Mouse (Mus musculus): ENCODE data around the gene Nrcam. TPM values are rescaled to one million over a fixed set of nuclear protein-coding genes. Genes with fewer than 3 reads are reported as not detected.

Nrcam gene
- polyA plus RNA-seq, 2 experiments = 0.06 to 0.23 TPM

DNA sequence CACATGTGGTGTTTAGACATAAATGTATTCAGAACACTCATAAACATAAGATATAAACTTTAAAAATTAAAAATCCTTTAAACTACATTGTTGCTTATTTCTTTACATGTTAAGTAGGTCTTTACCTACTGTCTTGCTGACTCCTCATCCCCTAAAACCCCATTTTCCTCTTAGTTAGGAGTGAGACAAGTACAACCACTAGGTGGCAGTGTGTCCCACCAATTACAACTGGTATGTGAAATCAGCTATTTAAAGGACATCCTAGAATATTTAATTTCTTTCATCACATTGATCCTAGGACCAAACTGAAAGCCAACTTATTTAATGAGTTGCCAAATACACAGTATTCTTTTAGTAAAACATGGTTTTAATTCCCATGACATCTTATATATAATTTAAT lies 36.4 kb upstream of the Nrcam start:
- no peak for ATAC-seq (ENCODE audit: insufficient read depth)
- Histone ChIP-seq H3K4me3 (ENCODE audit: insufficient read depth in 1 of 2, low read depth in 2 of 2, low read length in 2 of 2) (no peak overlapping the region), H3K4me1 (replicated peaks; ENCODE audit: control insufficient read depth in 2 of 2, insufficient read depth in 2 of 2, low read length in 1 of 2) (no peaks in the 10 kb centered on the region), H3K4me2 (ENCODE audit: low read depth) (no peak overlapping the region), H3K9me3 (ENCODE audit: control insufficient read depth, low read length) (no peaks in the 10 kb centered on the region), H3K27ac (no peak overlapping the region), H3K9ac (replicated peaks) (no peak overlapping the region), H3K36me3 (replicated peaks; ENCODE audit: control insufficient read depth, insufficient read depth, low read depth) (no peaks in the 10 kb centered on the region; the same call in 1 of the 2 replicates), H3K27me3 (ENCODE audit: control insufficient read depth, insufficient read depth, low read length) (no peaks in the 10 kb centered on the region)
- TF ChIP-seq CTCF (IDR thresholded peaks at IDR 0.05; ENCODE audit: low read depth) (peak; percentile 76), EP300 (IDR thresholded peaks at IDR 0.05; ENCODE audit: low read depth) (no peak)
- DNase-seq (ENCODE audit: low read depth in 3 of 3, low spot score in 3 of 3) = peak; percentile 35 to 42 (median 42)

DNA sequence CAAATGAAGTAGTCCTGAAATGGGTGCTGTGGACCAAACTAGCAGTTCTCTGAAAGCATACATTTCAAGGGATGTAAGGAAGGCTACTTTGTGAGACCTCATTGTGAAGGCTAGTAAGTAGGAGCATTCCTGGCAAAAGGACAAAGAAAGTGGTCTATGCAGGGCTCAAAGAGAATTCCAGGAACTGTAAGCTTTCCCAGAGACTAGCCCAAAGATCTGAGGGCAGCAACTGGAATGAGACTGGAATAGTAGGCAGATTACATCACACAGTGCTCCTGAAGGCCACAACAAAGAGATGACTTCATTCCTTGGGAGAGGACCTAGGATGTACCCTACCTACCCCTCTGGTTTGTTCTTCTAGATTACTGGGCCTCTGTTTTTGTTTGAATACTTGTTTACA lies 27.9 kb upstream of the Nrcam start:
- no peak overlapping the region for H3K4me2 ChIP-seq (ENCODE audit: low read depth)
- H3K4me3 ChIP-seq (ENCODE audit: insufficient read depth in 1 of 2, low read depth in 2 of 2, low read length in 2 of 2) = no peak overlapping the region
- TF ChIP-seq CTCF (IDR thresholded peaks at IDR 0.05; ENCODE audit: low read depth) = no peak
- no peak for TF ChIP-seq EP300 (IDR thresholded peaks at IDR 0.05; ENCODE audit: low read depth)
- H3K4me1 ChIP-seq (replicated peaks; ENCODE audit: control insufficient read depth in 2 of 2, insufficient read depth in 2 of 2, low read length in 1 of 2) = no peaks in the 10 kb centered on the region
- ATAC-seq (ENCODE audit: insufficient read depth) (no peak), DNase-seq (ENCODE audit: low read depth in 3 of 3, low spot score in 3 of 3) (no peak)
- no peaks in the 10 kb centered on the region for H3K27me3 ChIP-seq (ENCODE audit: control insufficient read depth, insufficient read depth, low read length)
- H3K27ac ChIP-seq = no peak overlapping the region
- H3K9me3 ChIP-seq (ENCODE audit: control insufficient read depth, low read length) = no peaks in the 10 kb centered on the region
- no peak overlapping the region for H3K9ac ChIP-seq (replicated peaks)
- no peaks in the 10 kb centered on the region; the same call in 1 of the 2 replicates for H3K36me3 ChIP-seq (replicated peaks; ENCODE audit: control insufficient read depth, insufficient read depth, low read depth)

DNA sequence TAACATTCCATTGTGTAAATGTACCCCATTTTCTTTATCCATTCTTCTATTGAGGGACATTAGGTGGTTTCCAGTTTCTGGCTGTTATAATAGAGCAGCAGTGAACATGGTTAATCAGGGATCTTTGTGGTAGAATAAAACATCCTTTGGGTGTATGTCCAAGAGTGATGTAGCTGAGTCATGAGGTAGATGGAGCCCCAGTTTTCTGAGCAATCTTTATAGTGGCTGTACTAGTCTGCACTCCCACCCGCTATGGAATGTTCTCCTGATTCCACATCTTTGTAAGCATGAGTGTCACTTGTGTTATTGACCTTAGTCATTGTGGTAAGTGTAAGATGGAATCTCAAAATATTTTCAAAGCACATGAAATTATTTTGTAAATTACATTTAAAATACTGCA lies 24.7 kb upstream of the Nrcam start:
- no peak overlapping the region for H3K4me3 ChIP-seq (ENCODE audit: insufficient read depth in 1 of 2, low read depth in 2 of 2, low read length in 2 of 2)
- no peaks in the 10 kb centered on the region for H3K27me3 ChIP-seq (ENCODE audit: control insufficient read depth, insufficient read depth, low read length)
- peaks cover 3% of the 10 kb centered on the region for H3K36me3 ChIP-seq (replicated peaks; ENCODE audit: control insufficient read depth, insufficient read depth, low read depth)
- no peak overlapping the region for H3K9ac ChIP-seq (replicated peaks)
- H3K4me2 ChIP-seq (ENCODE audit: low read depth) = no peak overlapping the region
- no peak for TF ChIP-seq CTCF (IDR thresholded peaks at IDR 0.05; ENCODE audit: low read depth)
- no peak for TF ChIP-seq EP300 (IDR thresholded peaks at IDR 0.05; ENCODE audit: low read depth)
- H3K4me1 ChIP-seq (replicated peaks; ENCODE audit: control insufficient read depth in 2 of 2, insufficient read depth in 2 of 2, low read length in 1 of 2) = no peaks in the 10 kb centered on the region
- WGBS (ENCODE audit: insufficient replicate concordance) = 78% methylated on average over 1 of the region's 1 CpGs
- no peak overlapping the region for H3K27ac ChIP-seq
- ATAC-seq (ENCODE audit: insufficient read depth) (no peak), DNase-seq (ENCODE audit: low read depth in 3 of 3, low spot score in 3 of 3) (no peak)
- no peaks in the 10 kb centered on the region for H3K9me3 ChIP-seq (ENCODE audit: control insufficient read depth, low read length)

DNA sequence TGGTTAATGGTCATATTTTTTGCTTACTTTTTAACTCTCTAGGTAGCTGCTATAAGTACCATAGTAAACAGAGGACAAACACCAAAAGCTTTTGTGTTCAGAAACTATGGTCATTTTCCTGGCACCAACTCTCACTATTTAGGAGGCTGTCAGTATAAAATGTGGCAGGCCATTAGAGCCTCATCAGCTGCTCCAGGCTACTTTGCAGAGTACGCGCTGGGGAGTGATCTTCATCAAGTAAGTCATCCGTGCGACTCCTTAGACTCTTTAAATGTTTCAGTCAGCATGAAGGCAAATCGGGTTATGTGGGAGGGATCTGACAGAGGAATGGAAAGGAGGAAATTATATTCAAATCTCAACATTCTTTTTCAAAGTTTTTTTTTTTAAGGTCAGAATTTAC lies 23.8 kb upstream of the Nrcam start:
- H3K27ac ChIP-seq = no peak overlapping the region
- 84% methylated on average over 5 of the region's 5 CpGs for WGBS (ENCODE audit: insufficient replicate concordance)
- no peaks in the 10 kb centered on the region for H3K4me1 ChIP-seq (replicated peaks; ENCODE audit: control insufficient read depth in 2 of 2, insufficient read depth in 2 of 2, low read length in 1 of 2)
- no peaks in the 10 kb centered on the region for H3K27me3 ChIP-seq (ENCODE audit: control insufficient read depth, insufficient read depth, low read length)
- DNase-seq (ENCODE audit: low read depth in 3 of 3, low spot score in 3 of 3) (no peak), ATAC-seq (ENCODE audit: insufficient read depth) (no peak)
- TF ChIP-seq EP300 (IDR thresholded peaks at IDR 0.05; ENCODE audit: low read depth) = no peak
- TF ChIP-seq CTCF (IDR thresholded peaks at IDR 0.05; ENCODE audit: low read depth) = no peak
- no peaks in the 10 kb centered on the region for H3K9me3 ChIP-seq (ENCODE audit: control insufficient read depth, low read length)
- H3K9ac ChIP-seq (replicated peaks) = no peak overlapping the region
- no peak overlapping the region for H3K4me3 ChIP-seq (ENCODE audit: insufficient read depth in 1 of 2, low read depth in 2 of 2, low read length in 2 of 2)
- peaks cover 3% of the 10 kb centered on the region for H3K36me3 ChIP-seq (replicated peaks; ENCODE audit: control insufficient read depth, insufficient read depth, low read depth)
- H3K4me2 ChIP-seq (ENCODE audit: low read depth) = no peak overlapping the region

DNA sequence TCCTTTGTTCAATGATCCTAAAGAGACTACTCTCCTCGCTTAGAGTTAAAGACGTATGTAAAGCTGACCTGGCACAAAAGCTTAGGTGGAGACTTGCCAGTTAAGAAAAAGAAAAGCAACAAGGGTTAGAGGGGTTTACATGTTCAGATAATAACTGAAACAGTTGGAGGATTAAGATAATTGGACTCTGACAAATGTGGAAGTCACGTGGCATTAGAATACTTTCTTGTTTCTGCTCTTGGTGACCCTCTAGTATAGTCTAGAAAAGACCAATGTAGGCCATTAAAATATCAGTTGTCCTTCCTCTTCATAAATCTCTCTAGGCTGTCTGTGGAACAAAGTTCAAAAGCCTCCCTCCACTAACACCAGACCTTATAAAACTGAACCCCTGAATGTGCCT lies 20.5 kb upstream of the Nrcam start:
- TF ChIP-seq EP300 (IDR thresholded peaks at IDR 0.05; ENCODE audit: low read depth) (no peak), CTCF (IDR thresholded peaks at IDR 0.05; ENCODE audit: low read depth) (no peak)
- no peaks in the 10 kb centered on the region for H3K9me3 ChIP-seq (ENCODE audit: control insufficient read depth, low read length)
- H3K4me3 ChIP-seq (ENCODE audit: insufficient read depth in 1 of 2, low read depth in 2 of 2, low read length in 2 of 2) = no peak overlapping the region
- no peak for DNase-seq (ENCODE audit: low read depth in 3 of 3, low spot score in 3 of 3)
- no peaks in the 10 kb centered on the region for H3K4me1 ChIP-seq (replicated peaks; ENCODE audit: control insufficient read depth in 2 of 2, insufficient read depth in 2 of 2, low read length in 1 of 2)
- no peak overlapping the region for H3K27ac ChIP-seq
- no peak overlapping the region for H3K4me2 ChIP-seq (ENCODE audit: low read depth)
- WGBS (ENCODE audit: insufficient replicate concordance) = 75% methylated on average over 3 of the region's 3 CpGs
- no peak overlapping the region for H3K9ac ChIP-seq (replicated peaks)
- H3K36me3 ChIP-seq (replicated peaks; ENCODE audit: control insufficient read depth, insufficient read depth, low read depth) = peaks cover 3% of the 10 kb centered on the region
- no peak for ATAC-seq (ENCODE audit: insufficient read depth)
- no peaks in the 10 kb centered on the region for H3K27me3 ChIP-seq (ENCODE audit: control insufficient read depth, insufficient read depth, low read length)

DNA sequence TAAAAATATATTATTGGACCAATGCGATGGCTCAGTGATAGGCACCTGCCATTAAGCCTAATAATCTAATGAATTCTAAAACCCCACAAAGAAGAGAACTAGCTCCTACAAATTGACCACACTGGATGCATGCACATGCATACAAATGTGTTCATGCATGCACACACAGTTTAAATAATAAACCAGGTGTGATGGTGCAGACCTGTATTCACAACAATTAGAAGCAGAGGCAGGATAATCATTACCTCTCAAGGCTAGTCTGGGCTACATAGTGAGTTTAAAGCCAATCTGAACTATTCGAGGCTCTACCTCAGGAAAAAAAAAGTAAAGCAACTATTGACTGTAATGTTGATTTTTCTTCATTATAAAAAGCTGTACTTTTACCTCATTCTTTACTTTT lies 13.5 kb upstream of the Nrcam start:
- H3K4me1 ChIP-seq (replicated peaks; ENCODE audit: control insufficient read depth in 2 of 2, insufficient read depth in 2 of 2, low read length in 1 of 2) = no peaks in the 10 kb centered on the region
- no peak overlapping the region for H3K27ac ChIP-seq
- H3K4me2 ChIP-seq (ENCODE audit: low read depth) = no peak overlapping the region
- H3K36me3 ChIP-seq (replicated peaks; ENCODE audit: control insufficient read depth, insufficient read depth, low read depth) = no peaks in the 10 kb centered on the region
- no peak overlapping the region for H3K9ac ChIP-seq (replicated peaks)
- no peaks in the 10 kb centered on the region for H3K27me3 ChIP-seq (ENCODE audit: control insufficient read depth, insufficient read depth, low read length)
- DNase-seq (ENCODE audit: low read depth in 3 of 3, low spot score in 3 of 3) (no peak), ATAC-seq (ENCODE audit: insufficient read depth) (no peak)
- H3K4me3 ChIP-seq (ENCODE audit: insufficient read depth in 1 of 2, low read depth in 2 of 2, low read length in 2 of 2) = no peak overlapping the region
- H3K9me3 ChIP-seq (ENCODE audit: control insufficient read depth, low read length) = no peaks in the 10 kb centered on the region
- TF ChIP-seq CTCF (IDR thresholded peaks at IDR 0.05; ENCODE audit: low read depth) (no peak), EP300 (IDR thresholded peaks at IDR 0.05; ENCODE audit: low read depth) (no peak)
- WGBS (ENCODE audit: insufficient replicate concordance) = 66% methylated on average over 2 of the region's 2 CpGs

Data from liver, embryonic 14.5 days (tissue).